ENCODE assay signal across 19 mouse cellular contexts in the genomic region with DNA sequence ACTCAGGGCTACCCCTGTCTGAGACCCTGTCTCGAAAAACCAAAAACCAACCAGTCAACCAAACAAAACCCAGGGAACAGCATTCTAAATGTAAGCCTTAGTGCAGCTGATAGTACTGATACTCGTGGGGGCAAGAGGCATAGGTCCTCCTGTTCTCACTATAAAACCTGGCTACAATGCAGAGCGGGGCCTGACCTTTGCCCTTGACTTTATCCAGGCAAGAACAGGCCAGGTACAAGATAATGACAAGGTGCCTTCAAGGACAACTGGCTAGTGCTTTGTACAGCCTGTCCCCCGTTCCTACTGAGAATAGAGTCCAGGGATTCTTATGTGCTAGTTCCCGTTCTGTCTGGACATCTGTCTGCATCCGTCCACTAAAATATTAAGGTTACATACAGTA. TPM values are rescaled to one million over a fixed set of nuclear protein-coding genes. Genes with fewer than 3 reads are reported as not detected.
DNase-seq lines count a peak whose midpoint lies in the region; ATAC-seq lines count a peak whose summit lies in the region.
"Had no signal": no experiment of that assay in that cellular context is flagged by ENCODE, and none has a peak within 500 bp of the region (broad histone marks: within the 10 kb centered on the region; RNA-seq: fewer than 3 reads in every experiment).

No protein-coding gene starts in this region.

- H3K4me2 ChIP-seq in hindbrain, embryonic 14.5 days (replicated peaks): no peak overlapping the region
- no peak overlapping the region for H3K4me2 ChIP-seq in hindbrain, embryonic 11.5 days (replicated peaks; ENCODE audit: low read depth, low read length)
- H3K4me2 ChIP-seq in midbrain, embryonic 12.5 days (replicated peaks): no peak overlapping the region
- no peak overlapping the region for H3K4me2 ChIP-seq in midbrain, embryonic 11.5 days
- no peak overlapping the region for H3K4me2 ChIP-seq in neural tube, embryonic 14.5 days (ENCODE audit: low read depth, low read length)
- no peak overlapping the region for H3K4me2 ChIP-seq in neural tube, embryonic 15.5 days
- H3K4me2 ChIP-seq: forebrain, embryonic 13.5 days; heart, embryonic 11.5 days; heart, embryonic 15.5 days had no signal

- 93% methylated on average over 6 of the region's 6 CpGs for WGBS in hindbrain, embryonic 14.5 days
- WGBS in hindbrain, embryonic 11.5 days: 89% methylated on average over 6 of the region's 6 CpGs
- 83% methylated on average over 6 of the region's 6 CpGs for WGBS in midbrain, embryonic 12.5 days
- WGBS in midbrain, embryonic 11.5 days: 82% methylated on average over 6 of the region's 6 CpGs
- 92% methylated on average over 6 of the region's 6 CpGs for WGBS in neural tube, embryonic 14.5 days
- WGBS in neural tube, embryonic 15.5 days: 91% methylated on average over 6 of the region's 6 CpGs

- H3K9me3 ChIP-seq in hindbrain, embryonic 14.5 days (ENCODE audit: control insufficient read depth, low read length): no peaks in the 10 kb centered on the region
- no peaks in the 10 kb centered on the region for H3K9me3 ChIP-seq in hindbrain, embryonic 11.5 days (ENCODE audit: control insufficient read depth, low read length)
- H3K9me3 ChIP-seq in midbrain, embryonic 12.5 days: no peaks in the 10 kb centered on the region
- H3K9me3 ChIP-seq in midbrain, embryonic 11.5 days (ENCODE audit: control insufficient read depth, low read length): no peaks in the 10 kb centered on the region
- no peaks in the 10 kb centered on the region for H3K9me3 ChIP-seq in neural tube, embryonic 14.5 days (ENCODE audit: control insufficient read depth, low read length)
- H3K9me3 ChIP-seq in neural tube, embryonic 15.5 days (replicated peaks): no peaks in the 10 kb centered on the region
- H3K9me3 ChIP-seq: embryonic facial prominence, embryonic 10.5 days; forebrain, embryonic 13.5 days; heart, embryonic 15.5 days had no signal

- no peak overlapping the region for H3K4me3 ChIP-seq in hindbrain, embryonic 14.5 days (replicated peaks; ENCODE audit: low read length)
- H3K4me3 ChIP-seq in hindbrain, embryonic 11.5 days (ENCODE audit: low read depth, low read length): no peak overlapping the region
- H3K4me3 ChIP-seq in midbrain, embryonic 12.5 days: no peak overlapping the region
- no peak overlapping the region for H3K4me3 ChIP-seq in midbrain, embryonic 11.5 days (ENCODE audit: low read depth, low read length)
- no peak overlapping the region for H3K4me3 ChIP-seq in neural tube, embryonic 14.5 days (ENCODE audit: low read depth, low read length)
- H3K4me3 ChIP-seq in neural tube, embryonic 15.5 days (replicated peaks): no peak overlapping the region
- H3K4me3 ChIP-seq: embryonic facial prominence, embryonic 10.5 days; forebrain, embryonic 13.5 days; heart, adult 2 months; heart, embryonic 15.5 days had no signal

- H3K27me3 ChIP-seq in hindbrain, embryonic 14.5 days (ENCODE audit: control insufficient read depth, insufficient read depth, low read length): no peaks in the 10 kb centered on the region
- no peaks in the 10 kb centered on the region for H3K27me3 ChIP-seq in hindbrain, embryonic 11.5 days (ENCODE audit: control insufficient read depth, insufficient read depth, low read length)
- H3K27me3 ChIP-seq in midbrain, embryonic 12.5 days: no peaks in the 10 kb centered on the region
- no peaks in the 10 kb centered on the region for H3K27me3 ChIP-seq in midbrain, embryonic 11.5 days (ENCODE audit: control insufficient read depth, insufficient read depth, low read length)
- no peaks in the 10 kb centered on the region for H3K27me3 ChIP-seq in neural tube, embryonic 14.5 days (ENCODE audit: control insufficient read depth, insufficient read depth, low read length)
- H3K27me3 ChIP-seq in neural tube, embryonic 15.5 days (replicated peaks): no peaks in the 10 kb centered on the region
- H3K27me3 ChIP-seq: forebrain, embryonic 13.5 days; heart, embryonic 15.5 days had no signal

- no peaks in the 10 kb centered on the region for H3K36me3 ChIP-seq in hindbrain, embryonic 14.5 days (replicated peaks; ENCODE audit: control insufficient read depth, insufficient read depth)
- no peaks in the 10 kb centered on the region for H3K36me3 ChIP-seq in hindbrain, embryonic 11.5 days (ENCODE audit: control insufficient read depth, insufficient read depth, low read length)
- H3K36me3 ChIP-seq in midbrain, embryonic 12.5 days: no peaks in the 10 kb centered on the region
- H3K36me3 ChIP-seq in midbrain, embryonic 11.5 days (ENCODE audit: control insufficient read depth, insufficient read depth, low read length): no peaks in the 10 kb centered on the region
- H3K36me3 ChIP-seq in neural tube, embryonic 14.5 days (ENCODE audit: control insufficient read depth, insufficient read depth, low read length): no peaks in the 10 kb centered on the region
- no peaks in the 10 kb centered on the region for H3K36me3 ChIP-seq in neural tube, embryonic 15.5 days
- H3K36me3 ChIP-seq: embryonic facial prominence, embryonic 10.5 days; heart, embryonic 15.5 days had no signal

- no peak for DNase-seq in hindbrain, embryonic 14.5 days (ENCODE audit: low spot score)
- DNase-seq in hindbrain, embryonic 11.5 days (ENCODE audit: low spot score): no peak
- no peak for DNase-seq in midbrain, embryonic 11.5 days (ENCODE audit: low spot score, missing footprints)
- no peak for DNase-seq in right cerebral cortex, adult 2 months (ENCODE audit: low spot score in 2 of 2)
- DNase-seq: adrenal gland, adult 2 months; adrenal gland, postnatal 36 days; cerebellum, adult 2 months; cerebellum, postnatal 10 days; forebrain, postnatal 0 days; gastrocnemius, postnatal 14 days; heart, adult 2 months; heart, postnatal 14 days had no signal

- H3K9ac ChIP-seq in hindbrain, embryonic 14.5 days: no peak overlapping the region
- no peak overlapping the region for H3K9ac ChIP-seq in hindbrain, embryonic 11.5 days (ENCODE audit: low read depth, low read length)
- H3K9ac ChIP-seq in midbrain, embryonic 12.5 days (replicated peaks): no peak overlapping the region
- H3K9ac ChIP-seq in midbrain, embryonic 11.5 days (ENCODE audit: low read length): no peak overlapping the region
- H3K9ac ChIP-seq in neural tube, embryonic 14.5 days (replicated peaks; ENCODE audit: low read depth, low read length): no peak overlapping the region
- H3K9ac ChIP-seq in neural tube, embryonic 15.5 days (replicated peaks): no peak overlapping the region
- H3K9ac ChIP-seq: forebrain, embryonic 13.5 days; forebrain, postnatal 0 days; heart, embryonic 15.5 days had no signal

- ATAC-seq in hindbrain, embryonic 14.5 days (ENCODE audit: low FRiP score): no peak
- ATAC-seq in hindbrain, embryonic 11.5 days (ENCODE audit: low FRiP score): no peak
- no peak for ATAC-seq in midbrain, embryonic 12.5 days (ENCODE audit: low FRiP score, low read depth)
- no peak for ATAC-seq in midbrain, embryonic 11.5 days (ENCODE audit: low FRiP score)
- no peak for ATAC-seq in neural tube, embryonic 14.5 days (ENCODE audit: low read depth)
- ATAC-seq in neural tube, embryonic 15.5 days (ENCODE audit: low FRiP score): no peak
- ATAC-seq: forebrain, embryonic 13.5 days had no signal

- peak overlapping the region; percentile 94 for H3K27ac ChIP-seq in hindbrain, embryonic 14.5 days
- H3K27ac ChIP-seq in hindbrain, embryonic 11.5 days (ENCODE audit: low read depth, low read length): no peak overlapping the region
- H3K27ac ChIP-seq in midbrain, embryonic 12.5 days (replicated peaks): 0 out of 2 replicates have a peak overlapping the region, but pooled peaks have one; percentile 85
- no peak overlapping the region for H3K27ac ChIP-seq in midbrain, embryonic 11.5 days (ENCODE audit: low read depth, low read length)
- H3K27ac ChIP-seq in neural tube, embryonic 14.5 days (ENCODE audit: low read depth, low read length): peak overlapping the region; percentile 90
- H3K27ac ChIP-seq in neural tube, embryonic 15.5 days (replicated peaks): no peak overlapping the region
- H3K27ac ChIP-seq: embryonic facial prominence, embryonic 10.5 days; heart, adult 2 months; heart, embryonic 15.5 days had no signal

- peaks cover 17% of the 10 kb centered on the region for H3K4me1 ChIP-seq in hindbrain, embryonic 14.5 days (replicated peaks; ENCODE audit: control insufficient read depth, insufficient read depth, low read length)
- no peaks in the 10 kb centered on the region for H3K4me1 ChIP-seq in hindbrain, embryonic 11.5 days (replicated peaks; ENCODE audit: control insufficient read depth, insufficient read depth, low read length)
- H3K4me1 ChIP-seq in midbrain, embryonic 12.5 days: peaks cover 15% of the 10 kb centered on the region
- peaks cover 12% of the 10 kb centered on the region for H3K4me1 ChIP-seq in midbrain, embryonic 11.5 days (ENCODE audit: control insufficient read depth, insufficient read depth, low read length)
- H3K4me1 ChIP-seq in neural tube, embryonic 14.5 days (ENCODE audit: control insufficient read depth, insufficient read depth, low read length): peaks cover 14% of the 10 kb centered on the region
- peaks cover 21% of the 10 kb centered on the region for H3K4me1 ChIP-seq in neural tube, embryonic 15.5 days
- H3K4me1 ChIP-seq: heart, embryonic 15.5 days had no signal

RNA-seq across cellular contexts. Expression of a gene that starts 25.6 kb away (rescaled TPM):
- 22.0 and 24.2 TPM in 2 replicates for polyA plus RNA-seq in hindbrain, embryonic 14.5 days (2014; fragmentation: Nextera tagmentation; extraction: Ambion mirVana)
- polyA plus RNA-seq in hindbrain, embryonic 11.5 days (2014; fragmentation: Nextera tagmentation; extraction: Ambion mirVana): 5.2 and 5.7 TPM in 2 replicates
- 10.0 and 10.4 TPM in 2 replicates for polyA plus RNA-seq in midbrain, embryonic 12.5 days (2016; fragmentation: Nextera tagmentation; extraction: Ambion mirVana)
- polyA plus RNA-seq in midbrain, embryonic 11.5 days (2014; fragmentation: Nextera tagmentation; extraction: Ambion mirVana): 2.3 and 3.6 TPM in 2 replicates
- 15.9 and 20.0 TPM in 2 replicates for polyA plus RNA-seq in neural tube, embryonic 14.5 days (2014; fragmentation: Nextera tagmentation; extraction: Ambion mirVana)
- polyA plus RNA-seq in neural tube, embryonic 15.5 days (2015; fragmentation: Nextera tagmentation; extraction: Ambion mirVana): 27.2 and 28.5 TPM in 2 replicates

Comparison
In these comparisons a context has a peak if more than half of its experiments do, and no peak if none do; other contexts are left out.
1. H3K27ac ChIP-seq: peak in hindbrain, embryonic 14.5 days (single experiment), midbrain, embryonic 12.5 days (single experiment) and neural tube, embryonic 14.5 days (single experiment); none in hindbrain, embryonic 11.5 days (single experiment), midbrain, embryonic 11.5 days (single experiment) and neural tube, embryonic 15.5 days (single experiment).